Mouse (Mus musculus): ENCODE results near the gene Adipor2.

DNA sequence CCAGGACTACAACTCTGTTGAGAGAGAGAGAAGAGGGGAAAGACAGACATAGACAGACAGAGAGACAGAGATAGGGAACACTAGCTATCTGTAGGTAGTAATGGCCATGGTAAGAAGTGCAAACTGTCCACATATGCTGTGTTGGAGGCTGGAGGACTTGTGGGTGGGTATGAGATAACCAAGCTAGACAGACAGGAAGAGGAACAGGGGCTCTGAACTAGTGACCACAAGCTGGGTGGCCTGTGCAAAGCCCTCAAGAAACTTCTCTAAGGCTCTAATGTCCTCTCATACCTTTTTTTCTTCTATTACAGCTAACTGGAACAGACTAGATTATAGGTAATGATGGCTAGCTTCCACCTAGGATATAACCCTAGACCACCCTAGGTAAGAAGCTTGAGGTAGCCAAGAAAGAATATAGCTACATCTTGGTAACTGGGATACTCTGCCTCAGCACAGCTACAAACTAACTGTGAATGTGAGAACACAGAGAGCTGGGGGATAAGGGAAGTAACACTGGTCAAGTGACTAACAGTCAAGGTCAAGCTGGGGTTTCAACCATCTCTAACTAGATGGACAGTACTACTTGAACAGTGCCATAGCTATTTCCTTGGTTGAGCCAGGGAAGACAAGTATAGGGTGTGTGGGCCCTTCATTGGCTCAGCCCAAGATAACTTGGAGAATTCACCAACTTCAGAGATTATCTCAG lies 44.4 kb downstream of the Adipor2 start:
- TF ChIP-seq CTCF (IDR thresholded peaks at IDR 0.05; ENCODE audit: low read depth) (no peak), EP300 (IDR thresholded peaks at IDR 0.05; ENCODE audit: low read depth) (no peak)
